Mouse (Mus musculus): ENCODE measurements around the gene Fam149b. TPM values are rescaled to one million over a fixed set of nuclear protein-coding genes. Genes with fewer than 3 reads are reported as not detected.

The Fam149b gene
- polyA plus RNA-seq, 1 experiment: 21.3 TPM

DNA sequence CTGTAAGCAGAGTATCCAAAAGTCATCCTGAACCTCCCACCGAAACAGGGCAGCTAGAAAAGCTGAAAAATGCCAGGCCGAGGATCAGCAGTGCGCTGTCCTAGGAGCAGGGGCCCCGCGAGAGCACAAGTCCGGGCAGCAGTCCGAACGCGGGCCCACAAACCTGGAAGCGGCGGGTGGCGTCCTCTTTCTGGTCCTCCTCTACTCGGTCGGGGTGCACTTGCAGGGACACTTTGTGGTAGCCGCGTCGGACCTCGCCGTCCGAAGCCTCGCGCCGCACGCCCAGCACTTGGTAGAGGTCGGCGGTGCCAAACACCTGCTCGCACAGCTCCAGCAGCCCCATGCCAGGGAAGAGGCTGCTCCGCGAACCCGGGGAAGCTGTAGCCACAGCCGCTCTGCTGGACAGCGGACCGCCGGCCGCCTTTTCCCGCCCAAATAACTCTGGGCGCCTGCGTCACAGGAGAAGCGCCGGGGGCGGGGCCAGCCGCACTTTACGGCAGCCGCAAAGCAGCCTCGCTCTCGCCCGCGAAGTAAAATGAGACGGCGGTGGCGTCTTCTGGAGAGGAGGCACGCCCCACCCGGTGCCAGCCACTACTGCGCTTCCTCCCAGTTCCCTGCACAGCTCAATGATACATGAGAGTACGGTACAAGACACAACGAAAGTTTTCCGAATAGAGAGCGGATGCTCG lies 40.6 kb downstream of the Fam149b start, which contains the start of gene Dnajc9:
Gene Dnajc9 (minus strand): TSS at position 470 of the 689 bp plus-strand sequence.
- peak; percentile 57 for DNase-seq (ENCODE audit: low read depth, low spot score)
- WGBS: under 1% methylated on average over 59 of the region's 59 CpGs

DNA sequence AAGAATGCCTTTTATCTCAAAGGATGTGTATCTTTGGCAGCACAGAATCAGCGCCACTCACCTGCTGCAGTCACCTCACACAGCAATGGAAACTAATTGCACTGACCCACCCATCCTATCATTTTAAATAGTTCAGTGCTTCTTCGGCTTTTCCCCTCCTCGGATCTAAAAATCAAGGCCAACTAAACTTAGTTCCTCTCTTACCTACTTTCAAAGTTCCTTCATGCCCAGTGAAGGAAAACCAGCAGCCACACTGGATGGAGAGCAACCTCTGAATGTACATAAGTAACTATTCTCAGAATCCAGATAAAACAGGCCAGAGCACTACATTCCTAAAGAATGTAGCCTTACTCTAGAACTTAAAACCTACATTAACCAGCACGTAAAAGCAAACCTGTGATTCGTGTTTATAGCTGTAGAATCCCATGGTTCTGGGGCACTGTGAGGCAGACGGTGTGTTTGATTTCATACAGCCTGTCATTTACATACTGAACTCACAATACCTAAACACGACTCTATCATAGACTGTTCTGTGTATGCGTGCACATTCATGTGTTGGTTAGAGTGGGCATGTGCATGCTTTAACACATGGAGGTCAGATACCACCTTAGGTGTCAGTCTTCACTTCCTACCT lies 41.6 kb downstream of the Fam149b start:
- no peak for DNase-seq (ENCODE audit: low read depth, low spot score)
- 69% methylated on average over 8 of the region's 8 CpGs for WGBS

DNA sequence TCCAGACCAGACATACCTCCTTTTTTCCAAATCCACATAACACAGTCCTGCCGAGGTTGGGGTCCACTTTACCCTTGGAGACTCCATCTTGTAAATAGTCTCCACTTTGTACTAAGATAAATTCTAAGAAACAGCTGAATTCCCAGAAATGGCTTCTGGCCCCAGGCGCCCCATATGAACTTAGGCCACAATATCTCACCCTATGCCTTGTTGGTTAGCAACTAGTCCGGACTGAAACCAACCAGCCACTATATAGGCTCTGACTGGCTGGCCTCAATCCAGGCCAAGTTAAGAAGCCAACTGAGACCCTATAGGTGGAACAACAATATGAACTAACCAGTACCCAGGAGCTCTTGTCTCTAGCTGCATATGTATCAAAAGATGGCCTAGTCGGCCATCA lies 44.4 kb downstream of the Fam149b start:
- WGBS: 77% methylated on average over 4 of the region's 4 CpGs
- DNase-seq (ENCODE audit: low read depth, low spot score): no peak

DNA sequence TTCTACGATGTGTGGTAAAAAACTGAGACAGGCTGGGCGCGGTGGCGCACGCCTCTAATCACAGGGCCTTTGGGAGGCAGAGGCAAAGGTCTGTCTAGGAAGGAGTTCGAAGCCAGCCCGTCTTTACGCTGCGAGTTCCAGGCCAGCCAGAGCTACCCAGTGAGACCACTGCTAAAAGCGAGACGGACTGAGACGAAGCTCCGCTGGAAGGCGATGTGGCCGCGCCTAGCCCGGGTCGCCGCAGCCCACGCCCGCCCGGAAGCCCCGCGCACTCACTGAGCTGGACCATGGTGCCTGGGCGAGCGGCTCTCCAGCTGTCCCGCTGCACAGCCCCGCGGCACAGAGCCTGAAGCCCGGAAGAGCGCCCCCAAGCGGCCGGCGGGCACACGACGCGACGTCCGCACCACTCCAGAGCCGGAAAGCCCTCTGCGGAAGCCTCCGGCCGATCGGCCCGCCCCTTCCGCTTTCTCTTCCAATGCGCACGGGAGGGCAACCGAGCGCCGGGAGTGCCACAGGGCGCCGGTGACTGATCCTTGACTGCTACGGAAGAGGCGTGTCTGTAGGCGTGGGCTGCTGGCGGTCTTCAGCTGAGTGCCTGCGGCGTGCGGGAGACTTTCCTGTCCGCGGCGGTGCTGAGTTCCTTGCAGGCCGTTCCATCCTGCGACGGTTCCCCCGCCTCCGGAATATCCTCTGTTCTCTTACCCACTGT lies 45.4 kb downstream of the Fam149b start, which contains the start of gene Mrps16:
Gene Mrps16 (minus strand): TSS at position 430 of the 709 bp plus-strand sequence.
- peak; percentile 88 for DNase-seq (ENCODE audit: low read depth, low spot score)
- under 1% methylated on average over 68 of the region's 68 CpGs for WGBS

DNA sequence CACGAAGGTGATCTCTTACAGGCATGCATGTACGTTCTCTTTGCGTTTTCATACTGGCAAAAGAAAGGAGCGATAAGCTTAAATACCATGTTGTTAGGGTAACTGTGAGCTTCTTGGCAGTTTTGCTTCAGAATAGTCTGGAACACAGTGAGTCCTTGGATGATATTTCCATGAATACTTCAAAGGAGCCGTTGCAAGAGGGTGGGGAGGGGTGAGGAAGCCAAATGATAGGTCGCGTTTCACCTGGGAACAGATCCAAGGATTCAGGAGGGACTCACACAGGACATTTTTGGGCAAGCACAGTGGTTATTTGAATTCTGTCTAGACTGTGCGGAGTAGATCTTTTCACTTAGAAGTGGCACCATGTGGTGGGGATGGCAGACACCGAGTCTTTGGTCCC lies 49.3 kb downstream of the Fam149b start:
- WGBS: 69% methylated on average over 9 of the region's 9 CpGs
- no peak for DNase-seq (ENCODE audit: low read depth, low spot score)

- DNase-seq (ENCODE audit: low read depth, low spot score): no peak
Observed at GRCm38 (mm10) chr14:20398864-20399263, 50.9 kb downstream of the Fam149b start.

GRCm38 (mm10) chr14:20400071-20400470 lies 52.1 kb downstream of the Fam149b start:
- 76% methylated on average over 1 of the region's 1 CpGs for WGBS

More at GRCm38 (mm10) chr14:20398864-20399263, 50.9 kb downstream of the Fam149b start:
- WGBS: 37% methylated on average over 4 of the region's 4 CpGs

GRCm38 (mm10) chr14:20422257-20422656 lies 74.3 kb downstream of the Fam149b start:
- no peak for DNase-seq (ENCODE audit: low read depth, low spot score)
- 60% methylated on average over 7 of the region's 7 CpGs for WGBS

More at GRCm38 (mm10) chr14:20400071-20400470, 52.1 kb downstream of the Fam149b start:
- no peak for DNase-seq (ENCODE audit: low read depth, low spot score)

DNA sequence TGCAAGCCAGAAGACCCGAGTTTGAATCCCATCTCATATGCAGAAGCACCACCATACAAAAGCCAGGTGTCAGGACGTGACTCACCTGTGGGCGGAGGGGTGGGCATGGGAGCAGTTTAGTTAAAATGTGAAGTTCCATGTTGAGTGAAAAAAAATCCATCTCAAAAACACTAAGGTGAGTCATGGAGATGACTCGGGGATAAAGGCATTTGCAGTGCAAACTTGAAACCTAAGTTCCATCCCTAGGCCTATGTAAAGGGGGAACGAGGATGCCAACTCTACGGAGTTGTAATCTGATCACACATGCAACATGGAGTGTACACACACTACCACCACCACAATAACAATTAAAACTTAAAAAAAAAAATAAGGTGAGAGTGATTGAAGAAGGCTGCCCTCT lies 75.1 kb downstream of the Fam149b start:
- DNase-seq (ENCODE audit: low read depth, low spot score): no peak
- 87% methylated on average over 6 of the region's 6 CpGs for WGBS

DNA sequence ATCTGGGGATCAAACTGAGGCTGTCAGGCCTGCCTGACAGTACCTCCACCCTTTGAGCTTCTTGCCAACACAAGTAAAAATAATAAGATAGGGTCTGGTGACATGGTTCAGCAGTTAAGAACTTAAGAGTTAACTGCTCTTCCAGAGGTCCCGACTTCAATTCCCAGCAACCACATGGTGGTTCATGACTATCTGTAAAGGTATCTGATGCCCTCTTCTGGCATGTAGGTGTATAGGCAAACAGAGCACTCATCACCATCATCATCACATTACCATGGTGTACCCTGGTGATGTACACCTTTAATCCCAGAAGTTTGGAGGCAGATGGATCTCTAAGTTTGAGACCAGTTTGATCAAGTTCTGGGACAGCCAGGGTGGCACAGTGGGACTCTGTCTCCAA lies 80.6 kb downstream of the Fam149b start:
- WGBS: 40% methylated on average over 1 of the region's 1 CpGs
- DNase-seq (ENCODE audit: low read depth, low spot score): no peak

GRCm38 (mm10) chr14:20429833-20430232 lies 81.9 kb downstream of the Fam149b start:
- no peak for DNase-seq (ENCODE audit: low read depth, low spot score)
- WGBS: 39% methylated on average over 1 of the region's 1 CpGs

GRCm38 (mm10) chr14:20431726-20432125 lies 83.8 kb downstream of the Fam149b start:
- WGBS: 15% methylated on average over 6 of the region's 6 CpGs
- DNase-seq (ENCODE audit: low read depth, low spot score): no peak

GRCm38 (mm10) chr14:20432420-20432819 lies 84.5 kb downstream of the Fam149b start:
- no peak for DNase-seq (ENCODE audit: low read depth, low spot score)
- 83% methylated on average over 4 of the region's 4 CpGs for WGBS

Other genes with a start within 250 kb of the Fam149b start
- gene Saysd1, start 209.6 kb upstream of the Fam149b start, polyA plus RNA-seq (2012; rRNA removed): 7.8 and 8.3 TPM in 2 replicates
- gene Kcnk5, start 166.4 kb upstream of the Fam149b start, polyA plus RNA-seq (2012; rRNA removed): 20.4 and 37.5 TPM in 2 replicates
- gene Kcnk16, start 79.0 kb upstream of the Fam149b start, polyA plus RNA-seq (2012; rRNA removed): 0.55 and 0.64 TPM in 2 replicates
- 10.0 and 14.3 TPM in 2 replicates for gene Nudt13, start 53.5 kb upstream of the Fam149b start, polyA plus RNA-seq (2012; rRNA removed)
- gene Ecd, start within 50 bp of the Fam149b start, polyA plus RNA-seq (2012; rRNA removed): 14.5 and 17.1 TPM in 2 replicates
- gene Dnajc9, start 40.7 kb downstream of the Fam149b start, polyA plus RNA-seq (2012; rRNA removed): 14.7 and 20.4 TPM in 2 replicates
- gene Mrps16, start 45.5 kb downstream of the Fam149b start, polyA plus RNA-seq (2012; rRNA removed): 40.4 and 46.0 TPM in 2 replicates
- gene Cfap70, start 104.1 kb downstream of the Fam149b start, polyA plus RNA-seq (2012; rRNA removed): 0.06 TPM in 1 of 2 replicates, not detected in the other
- 49.6 and 52.9 TPM in 2 replicates for gene Anxa7, start 132.0 kb downstream of the Fam149b start, polyA plus RNA-seq (2012; rRNA removed)
- 0.63 and 0.64 TPM in 2 replicates for gene Mss51, start 148.7 kb downstream of the Fam149b start, polyA plus RNA-seq (2012; rRNA removed)
- gene Ppp3cb, start 198.4 kb downstream of the Fam149b start, polyA plus RNA-seq (2012; rRNA removed): 10.7 and 11.9 TPM in 2 replicates